Mouse (Mus musculus) B cell, adult (primary cell): ENCODE measurements around the gene Dpt. TPM values are rescaled to one million over a fixed set of nuclear protein-coding genes. Genes with fewer than 3 reads are reported as not detected.

ENCODE experiments used
- total RNA-seq: library from RNA; stranded (reverse); gene quantifications from 4 replicates; pipeline ENCODE4 v1.2.4, GENCODE M21; 2023; ENCODE audit not compliant: inconsistent age

The Dpt gene
- not detected in 4 replicates for total RNA-seq

GRCm38 (mm10) chr1:164796471-164796870, at the start of gene Dpt:
Gene Dpt, plus strand, starts transcription at chr1:164796644.

Other genes starting within 250 kb of the Dpt start
- 1.6 to 4.5 TPM (median 3.2 TPM) in 4 replicates for gene Xcl1, start 138.9 kb downstream of the Dpt start, total RNA-seq